Mouse (Mus musculus): Measurements from ENCODE around the gene Hmbs.

DNA sequence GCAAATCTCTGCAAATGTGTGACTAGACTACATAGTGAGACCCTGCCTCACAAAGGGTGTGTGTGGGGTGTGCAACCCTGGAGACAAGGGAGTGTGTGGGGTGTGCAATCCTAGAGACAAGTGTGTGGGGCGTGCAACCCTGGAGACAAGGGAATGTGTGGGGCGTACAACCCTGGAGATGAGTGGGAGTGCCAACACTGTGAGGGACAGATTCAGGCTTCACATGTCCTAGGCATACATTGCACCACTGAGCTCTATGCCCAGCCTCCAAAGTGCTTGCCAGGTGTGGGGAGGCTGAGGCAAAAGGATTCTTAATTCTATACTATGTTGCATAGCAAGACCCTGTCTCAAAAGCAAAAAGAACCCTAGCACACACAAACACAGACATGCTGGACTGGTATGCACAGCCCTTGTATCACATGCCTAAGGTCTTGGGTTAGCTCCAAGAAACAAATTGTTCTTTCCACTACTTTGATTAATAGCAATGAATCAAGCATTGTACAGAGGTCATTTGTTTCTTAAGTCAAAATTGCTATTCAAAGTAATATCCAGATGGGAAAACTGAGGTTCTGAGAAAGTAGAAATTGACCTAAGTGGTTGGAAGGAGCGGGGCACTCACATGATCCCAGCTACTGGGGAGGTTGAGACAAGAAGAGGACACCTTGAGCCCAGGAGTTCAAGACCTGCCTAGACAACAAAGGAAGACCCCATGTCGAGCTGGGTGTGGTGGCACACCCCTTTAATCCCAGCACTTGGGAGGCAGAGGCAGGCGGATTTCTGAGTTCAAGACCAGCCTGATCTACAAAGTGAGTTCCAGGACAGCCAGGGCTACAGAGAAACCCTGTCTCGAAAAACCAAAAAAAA is 1.8 kb upstream of the Hmbs start:
- TF ChIP-seq GATA1 (IDR thresholded peaks at IDR 0.05; ENCODE audit: low read length) (no peak), TAL1 (IDR thresholded peaks at IDR 0.05; ENCODE audit: low read length) (no peak)
